Mouse (Mus musculus): Measurements from ENCODE around the gene Auts2. TPM values are rescaled to one million over a fixed set of nuclear protein-coding genes. Genes with fewer than 3 reads are reported as not detected.
A peak's percentile ranks its signal among the peaks of the same experiment; 100 is the strongest.

Auts2 gene
- polyA plus RNA-seq, 1 experiment from 2014 or later, result 30.4 TPM

GRCm38 (mm10) chr5:131597503-131597902, 945.6 kb downstream of the Auts2 start:
- no peak overlapping the region for H3K4me3 ChIP-seq (ENCODE audit: low read depth, low read length)
- ATAC-seq (replicated peaks; ENCODE audit: low FRiP score, low TSS enrichment, low read depth), result no peak
- H3K27me3 ChIP-seq (replicated peaks; ENCODE audit: control insufficient read depth, insufficient read depth, low read length), result no peaks in the 10 kb centered on the region
- 91% methylated on average over 3 of the region's 3 CpGs for WGBS
- H3K36me3 ChIP-seq (ENCODE audit: control insufficient read depth, insufficient read depth, low read length), result no peaks in the 10 kb centered on the region
- no peak overlapping the region for H3K9ac ChIP-seq (ENCODE audit: low read length)
- H3K4me2 ChIP-seq (ENCODE audit: low read length), result no peak overlapping the region
- no peak overlapping the region for H3K27ac ChIP-seq (ENCODE audit: low read depth)
- no peaks in the 10 kb centered on the region for H3K9me3 ChIP-seq (ENCODE audit: control insufficient read depth, low read length)
- DNase-seq (ENCODE audit: low spot score), result no peak
- no peaks in the 10 kb centered on the region for H3K4me1 ChIP-seq (replicated peaks; ENCODE audit: control insufficient read depth, insufficient read depth, low read length)

GRCm38 (mm10) chr5:131596591-131596990, 946.6 kb downstream of the Auts2 start:
- Histone ChIP-seq H3K4me1 (replicated peaks; ENCODE audit: control insufficient read depth, insufficient read depth, low read length) (no peaks in the 10 kb centered on the region), H3K36me3 (ENCODE audit: control insufficient read depth, insufficient read depth, low read length) (no peaks in the 10 kb centered on the region), H3K9me3 (ENCODE audit: control insufficient read depth, low read length) (no peaks in the 10 kb centered on the region), H3K27me3 (replicated peaks; ENCODE audit: control insufficient read depth, insufficient read depth, low read length) (no peaks in the 10 kb centered on the region), H3K4me2 (ENCODE audit: low read length) (no peak overlapping the region), H3K27ac (ENCODE audit: low read depth) (no peak overlapping the region), H3K4me3 (ENCODE audit: low read depth, low read length) (no peak overlapping the region), H3K9ac (ENCODE audit: low read length) (no peak overlapping the region)
- DNase-seq (ENCODE audit: low spot score) (no peak), ATAC-seq (replicated peaks; ENCODE audit: low FRiP score, low TSS enrichment, low read depth) (no peak)
- 14% methylated on average over 10 of the region's 10 CpGs for WGBS

- no peak overlapping the region for H3K4me3 ChIP-seq (ENCODE audit: low read depth, low read length)
- ATAC-seq (replicated peaks; ENCODE audit: low FRiP score, low TSS enrichment, low read depth) (no peak), DNase-seq (ENCODE audit: low spot score) (no peak)
- H3K9ac ChIP-seq (ENCODE audit: low read length), result no peak overlapping the region
- no peak overlapping the region for H3K4me2 ChIP-seq (ENCODE audit: low read length)
- no peaks in the 10 kb centered on the region for H3K36me3 ChIP-seq (ENCODE audit: control insufficient read depth, insufficient read depth, low read length)
- H3K4me1 ChIP-seq (replicated peaks; ENCODE audit: control insufficient read depth, insufficient read depth, low read length), result no peaks in the 10 kb centered on the region
- H3K9me3 ChIP-seq (ENCODE audit: control insufficient read depth, low read length), result no peaks in the 10 kb centered on the region
- 48% methylated on average over 8 of the region's 8 CpGs for WGBS
- no peak overlapping the region for H3K27ac ChIP-seq (ENCODE audit: low read depth)
- H3K27me3 ChIP-seq (replicated peaks; ENCODE audit: control insufficient read depth, insufficient read depth, low read length), result no peaks in the 10 kb centered on the region
These were observed 947.4 kb downstream of the Auts2 start for GRCm38 (mm10) chr5:131595730-131596129.

GRCm38 (mm10) chr5:131594597-131594996, 948.5 kb downstream of the Auts2 start:
- no peak overlapping the region for H3K4me3 ChIP-seq (ENCODE audit: low read depth, low read length)
- H3K4me1 ChIP-seq (replicated peaks; ENCODE audit: control insufficient read depth, insufficient read depth, low read length), result no peaks in the 10 kb centered on the region
- ATAC-seq (replicated peaks; ENCODE audit: low FRiP score, low TSS enrichment, low read depth), result peak; percentile 40; the same call in 1 of the 2 replicates
- 79% methylated on average over 3 of the region's 3 CpGs for WGBS
- H3K36me3 ChIP-seq (ENCODE audit: control insufficient read depth, insufficient read depth, low read length), result no peaks in the 10 kb centered on the region
- H3K27me3 ChIP-seq (replicated peaks; ENCODE audit: control insufficient read depth, insufficient read depth, low read length), result no peaks in the 10 kb centered on the region
- DNase-seq (ENCODE audit: low spot score), result no peak
- H3K9ac ChIP-seq (ENCODE audit: low read length), result no peak overlapping the region
- no peak overlapping the region for H3K27ac ChIP-seq (ENCODE audit: low read depth)
- no peaks in the 10 kb centered on the region for H3K9me3 ChIP-seq (ENCODE audit: control insufficient read depth, low read length)
- H3K4me2 ChIP-seq (ENCODE audit: low read length), result no peak overlapping the region

- Histone ChIP-seq H3K27ac (ENCODE audit: low read depth) (no peak overlapping the region), H3K4me2 (ENCODE audit: low read length) (no peak overlapping the region), H3K36me3 (ENCODE audit: control insufficient read depth, insufficient read depth, low read length) (no peaks in the 10 kb centered on the region), H3K9ac (ENCODE audit: low read length) (no peak overlapping the region), H3K9me3 (ENCODE audit: control insufficient read depth, low read length) (no peaks in the 10 kb centered on the region), H3K4me3 (ENCODE audit: low read depth, low read length) (no peak overlapping the region), H3K27me3 (replicated peaks; ENCODE audit: control insufficient read depth, insufficient read depth, low read length) (no peaks in the 10 kb centered on the region), H3K4me1 (replicated peaks; ENCODE audit: control insufficient read depth, insufficient read depth, low read length) (no peaks in the 10 kb centered on the region)
- no peak for DNase-seq (ENCODE audit: low spot score)
- ATAC-seq (replicated peaks; ENCODE audit: low FRiP score, low TSS enrichment, low read depth), result no peak
- WGBS, result 86% methylated on average over 10 of the region's 10 CpGs
These were observed 949.9 kb downstream of the Auts2 start for GRCm38 (mm10) chr5:131593261-131593660.

GRCm38 (mm10) chr5:131589948-131590467, 953.1 kb downstream of the Auts2 start:
- WGBS, result 76% methylated on average over 6 of the region's 6 CpGs
- DNase-seq (ENCODE audit: low spot score), result no peak

GRCm38 (mm10) chr5:131586332-131586700, 956.8 kb downstream of the Auts2 start:
- H3K36me3 ChIP-seq (ENCODE audit: control insufficient read depth, insufficient read depth, low read length), result no peaks in the 10 kb centered on the region
- H3K9me3 ChIP-seq (ENCODE audit: control insufficient read depth, low read length), result no peaks in the 10 kb centered on the region
- WGBS, result 71% methylated on average over 5 of the region's 5 CpGs
- peak overlapping the region; percentile 2; the same call in 1 of the 2 replicates for H3K4me2 ChIP-seq (ENCODE audit: low read length)
- H3K4me3 ChIP-seq (ENCODE audit: low read depth, low read length), result no peak overlapping the region
- ATAC-seq (replicated peaks; ENCODE audit: low FRiP score, low TSS enrichment, low read depth) (no peak), DNase-seq (ENCODE audit: low spot score) (no peak)
- no peak overlapping the region for H3K9ac ChIP-seq (ENCODE audit: low read length)
- peaks cover 16% of the 10 kb centered on the region; the same call in 1 of the 2 replicates for H3K4me1 ChIP-seq (replicated peaks; ENCODE audit: control insufficient read depth, insufficient read depth, low read length)
- no peaks in the 10 kb centered on the region for H3K27me3 ChIP-seq (replicated peaks; ENCODE audit: control insufficient read depth, insufficient read depth, low read length)
- H3K27ac ChIP-seq (ENCODE audit: low read depth), result no peak overlapping the region

More at GRCm38 (mm10) chr5:131589948-131590467, 953.1 kb downstream of the Auts2 start:
- Histone ChIP-seq H3K27ac (ENCODE audit: low read depth) (no peak overlapping the region), H3K4me2 (ENCODE audit: low read length) (no peak overlapping the region), H3K4me1 (replicated peaks; ENCODE audit: control insufficient read depth, insufficient read depth, low read length) (peaks cover 9% of the 10 kb centered on the region; the same call in 1 of the 2 replicates), H3K27me3 (replicated peaks; ENCODE audit: control insufficient read depth, insufficient read depth, low read length) (no peaks in the 10 kb centered on the region), H3K36me3 (ENCODE audit: control insufficient read depth, insufficient read depth, low read length) (no peaks in the 10 kb centered on the region), H3K4me3 (ENCODE audit: low read depth, low read length) (no peak overlapping the region), H3K9me3 (ENCODE audit: control insufficient read depth, low read length) (no peaks in the 10 kb centered on the region), H3K9ac (ENCODE audit: low read length) (no peak overlapping the region)
- no peak for ATAC-seq (replicated peaks; ENCODE audit: low FRiP score, low TSS enrichment, low read depth)

- peak overlapping the region; percentile 2 for H3K4me2 ChIP-seq (ENCODE audit: low read length)
- H3K9ac ChIP-seq (ENCODE audit: low read length), result no peak overlapping the region
- peaks cover 19% of the 10 kb centered on the region; the same call in 1 of the 2 replicates for H3K4me1 ChIP-seq (replicated peaks; ENCODE audit: control insufficient read depth, insufficient read depth, low read length)
- ATAC-seq (replicated peaks; ENCODE audit: low FRiP score, low TSS enrichment, low read depth), result 0 out of 2 replicates have a peak, but pooled peaks have one; percentile 53
- H3K36me3 ChIP-seq (ENCODE audit: control insufficient read depth, insufficient read depth, low read length), result no peaks in the 10 kb centered on the region
- DNase-seq (ENCODE audit: low spot score), result peak; percentile 73
- H3K27me3 ChIP-seq (replicated peaks; ENCODE audit: control insufficient read depth, insufficient read depth, low read length), result no peaks in the 10 kb centered on the region
- WGBS, result 22% methylated on average over 26 of the region's 26 CpGs
- H3K4me3 ChIP-seq (ENCODE audit: low read depth, low read length), result no peak overlapping the region
- H3K27ac ChIP-seq (ENCODE audit: low read depth), result no peak overlapping the region
- H3K9me3 ChIP-seq (ENCODE audit: control insufficient read depth, low read length), result no peaks in the 10 kb centered on the region
These were observed 957.3 kb downstream of the Auts2 start for GRCm38 (mm10) chr5:131585684-131586331.
